Mouse (Mus musculus) stomach, postnatal 0 days (tissue): ENCODE data around the gene Unc119b. TPM values are rescaled to one million over a fixed set of nuclear protein-coding genes. Genes with fewer than 3 reads are reported as not detected.

Experiments
- ATAC-seq: fragments of 200-750 bp; cut with Nextera tagmentation; 2 replicates; pipeline ENCODE4 v1.8.0; 2017; ENCODE audit not compliant: low FRiP score, low TSS enrichment
- DNase-seq: peaks from one replicate; pipeline ENCODE4 v3.0.0-alpha.2; 2016; ENCODE audit warnings: low spot score
- H3K27ac ChIP-seq: fragments of 300-500 bp; sonication (generic); replicated peaks from 2 replicates; pipeline ENCODE4 v1.5.1; 2014; ENCODE audit warnings: mild to moderate bottlenecking, control low read depth
- H3K27me3 ChIP-seq: fragments of 300-500 bp; sonication (generic); 2 replicates; pipeline ENCODE4 v1.6.1; 2014; ENCODE audit warnings: low read length; ENCODE audit not compliant: control insufficient read depth, insufficient read depth
- H3K36me3 ChIP-seq: fragments of 300-500 bp; sonication (generic); 2 replicates; pipeline ENCODE4 v1.6.1; 2014; ENCODE audit warnings: low read length, mixed read lengths; ENCODE audit not compliant: control insufficient read depth, insufficient read depth
- H3K4me1 ChIP-seq: fragments of 300-500 bp; sonication (generic); replicated peaks from 2 replicates; pipeline ENCODE4 v1.6.1; 2014; ENCODE audit warnings: antibody characterized with exemption; ENCODE audit not compliant: control insufficient read depth, insufficient read depth
- H3K4me2 ChIP-seq: fragments of 300-500 bp; sonication (generic); replicated peaks from 2 replicates; pipeline ENCODE4 v1.6.1; 2014; ENCODE audit warnings: low read depth, mild to moderate bottlenecking, control low read depth, moderate library complexity
- H3K4me3 ChIP-seq: fragments of 300-500 bp; sonication (generic); 2 replicates; pipeline ENCODE4 v1.5.1; 2014; ENCODE audit warnings: low read depth, low read length, control low read depth
- H3K9ac ChIP-seq: fragments of 300-500 bp; sonication (generic); 2 replicates; pipeline ENCODE4 v1.6.1; 2014; ENCODE audit warnings: mild to moderate bottlenecking, low read length, control low read depth, mixed read lengths
- H3K9me3 ChIP-seq: fragments of 300-500 bp; sonication (generic); 2 replicates; pipeline ENCODE4 v1.6.1; 2016; ENCODE audit warnings: low read length; ENCODE audit not compliant: control insufficient read depth
- CTCF ChIP-seq: IDR thresholded peaks from 2 replicates; pipeline ENCODE4 v1.5.1; 2016; ENCODE audit warnings: antibody characterized with exemption, low read depth, mild to moderate bottlenecking, moderate library complexity
- EP300 ChIP-seq: optimal IDR thresholded peaks from 2 replicates; pipeline ENCODE3; 2016; ENCODE audit warnings: antibody characterized with exemption
- whole genome bisulfite sequencing: fragments of 180-500 bp; shearing (Covaris S2); extraction: QIAGEN DNeasy Blood & Tissue Kit; methylation state at CpG from one replicate; pipeline ENCODE4 v1.1.7; 2014; 5-methylcytosine and 5-hydroxymethylcytosine counted together
- polyA plus RNA-seq: library from polyadenylated mRNA; unstranded; fragments of >200 nt; fragmentation: Nextera tagmentation; extraction: Ambion mirVana; gene quantifications from 2 replicates; pipeline ENCODE4 v1.2.1, GENCODE M21; 2015

The Unc119b gene
- polyA plus RNA-seq, 1 experiment from 2014 or later = 12.9 TPM

DNA sequence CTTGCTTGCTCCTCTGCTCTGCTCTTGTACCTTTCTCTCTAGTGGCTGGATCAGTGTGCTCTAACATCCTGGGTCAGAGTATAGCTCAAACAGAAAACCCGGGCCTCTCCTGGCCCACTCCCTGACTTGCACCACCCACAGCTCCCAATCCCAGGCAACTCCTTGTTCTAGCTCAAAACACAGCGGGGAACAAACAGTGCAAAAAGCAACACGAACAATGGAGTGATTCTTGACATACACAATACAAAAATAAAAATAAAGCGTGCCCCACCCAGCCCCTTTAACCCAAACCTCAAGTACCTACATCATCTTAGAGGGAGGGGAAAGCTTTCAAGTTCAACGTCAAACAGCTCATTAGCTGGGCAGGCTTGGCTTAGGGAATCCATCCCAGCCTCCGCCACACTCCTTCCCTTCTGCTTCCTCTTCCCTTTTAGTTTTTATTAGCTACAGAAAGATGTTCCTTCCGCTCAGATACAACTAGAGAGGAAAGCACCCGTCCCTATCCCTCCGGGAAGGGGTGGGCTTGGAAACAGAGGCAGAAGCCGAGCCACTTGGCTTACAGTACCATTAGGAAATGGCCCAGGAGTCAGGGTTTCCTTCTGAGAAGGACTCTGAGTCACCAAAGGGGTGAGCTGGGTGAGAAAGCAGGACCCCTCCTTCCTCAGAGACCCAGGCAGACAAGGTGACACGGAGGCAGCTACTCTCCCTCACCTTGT is 10.6 kb upstream of the Unc119b start:
- Histone ChIP-seq H3K9ac (no peak overlapping the region), H3K4me1 (no peaks in the 10 kb centered on the region), H3K27me3 (no peaks in the 10 kb centered on the region), H3K27ac (no peak overlapping the region), H3K4me3 (no peak overlapping the region), H3K9me3 (no peaks in the 10 kb centered on the region), H3K4me2 (no peak overlapping the region), H3K36me3 (peaks cover 22% of the 10 kb centered on the region)
- WGBS = 70% methylated on average over 11 of the region's 11 CpGs
- TF ChIP-seq EP300 = no peak
- no peak for DNase-seq
- ATAC-seq = no peak

DNA sequence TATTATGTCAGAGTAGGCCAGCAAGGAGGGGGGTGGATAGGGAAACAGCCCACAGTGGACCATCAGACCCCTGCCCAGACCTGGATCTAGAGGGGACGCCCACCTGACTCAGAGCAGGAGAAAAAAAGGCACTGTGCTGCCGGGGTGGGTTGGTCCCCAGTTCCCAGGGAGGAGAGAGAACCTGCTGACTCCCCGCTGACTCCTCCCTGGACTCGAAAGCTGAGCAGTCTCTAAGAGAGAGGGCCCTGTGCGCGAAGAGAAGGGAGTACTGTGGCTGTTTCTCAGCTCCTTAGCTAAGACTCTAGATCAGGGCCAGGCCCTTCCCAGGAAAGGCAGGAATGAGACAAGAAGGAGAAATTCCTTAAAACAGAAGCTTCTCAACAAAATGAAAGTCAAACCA is 9.7 kb upstream of the Unc119b start:
- H3K27me3 ChIP-seq = no peaks in the 10 kb centered on the region
- WGBS = 71% methylated on average over 6 of the region's 6 CpGs
- H3K27ac ChIP-seq = 0 out of 2 replicates have a peak overlapping the region, but pooled peaks have one; percentile 8
- ATAC-seq (no peak), DNase-seq (no peak)
- no peaks in the 10 kb centered on the region for H3K9me3 ChIP-seq
- no peak overlapping the region for H3K9ac ChIP-seq
- no peak overlapping the region for H3K4me2 ChIP-seq
- peaks cover 16% of the 10 kb centered on the region for H3K36me3 ChIP-seq
- no peaks in the 10 kb centered on the region for H3K4me1 ChIP-seq
- H3K4me3 ChIP-seq = no peak overlapping the region
- TF ChIP-seq EP300 = no peak
- TF ChIP-seq CTCF = no peak

DNA sequence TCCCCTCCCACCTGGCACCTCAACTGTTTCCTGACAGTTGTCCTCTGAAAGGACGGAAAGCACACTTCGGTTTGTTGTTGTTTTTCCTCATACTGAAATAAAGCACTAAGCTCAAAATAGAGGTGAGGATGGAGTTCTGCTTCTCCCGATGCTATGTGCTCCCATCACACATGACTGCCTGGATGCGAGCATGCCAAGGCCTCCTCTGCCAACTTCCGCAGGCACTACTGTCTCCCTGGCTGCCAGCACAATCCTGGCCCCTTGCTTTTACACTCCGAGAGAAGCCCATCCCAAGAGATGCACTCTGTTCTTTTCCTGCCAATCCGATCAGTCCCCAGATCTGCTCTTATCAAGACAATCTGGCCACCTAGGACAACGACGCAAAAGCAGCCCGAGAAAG is 8.8 kb upstream of the Unc119b start:
- no peak overlapping the region for H3K27ac ChIP-seq
- H3K4me2 ChIP-seq = no peak overlapping the region
- peaks cover 13% of the 10 kb centered on the region; the same call in 1 of the 2 replicates for H3K36me3 ChIP-seq
- H3K27me3 ChIP-seq = no peaks in the 10 kb centered on the region
- TF ChIP-seq CTCF = no peak
- no peak for TF ChIP-seq EP300
- H3K9ac ChIP-seq = no peak overlapping the region
- no peak overlapping the region for H3K4me3 ChIP-seq
- 76% methylated on average over 10 of the region's 10 CpGs for WGBS
- no peaks in the 10 kb centered on the region for H3K9me3 ChIP-seq
- no peak for DNase-seq
- no peak for ATAC-seq
- H3K4me1 ChIP-seq = no peaks in the 10 kb centered on the region

DNA sequence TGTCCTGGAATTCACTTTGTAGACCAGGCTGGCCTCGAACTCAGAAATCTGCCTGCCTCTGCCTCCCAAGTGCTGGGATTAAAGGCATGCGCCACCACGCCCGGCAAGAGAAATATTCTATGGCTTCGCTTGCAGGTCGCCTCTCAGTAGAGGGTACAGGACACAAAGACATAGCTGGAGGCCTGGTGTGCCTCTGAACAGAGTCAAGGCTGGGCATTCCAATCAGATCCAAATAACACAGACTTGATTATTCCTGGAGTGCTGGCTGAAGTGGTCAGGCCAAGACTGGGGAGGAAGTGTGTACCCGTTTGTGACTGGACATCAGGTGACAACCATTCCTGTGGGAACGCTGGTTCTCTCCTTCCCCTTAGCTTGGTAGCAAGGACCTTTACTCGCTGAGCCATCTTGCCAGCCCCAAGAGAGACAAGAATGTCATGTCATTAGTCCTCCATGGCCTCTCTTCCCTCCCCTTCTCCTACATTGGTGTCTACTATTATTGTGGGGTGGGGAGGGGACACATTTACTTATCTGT is 7.5 kb upstream of the Unc119b start:
- H3K4me1 ChIP-seq = no peaks in the 10 kb centered on the region
- TF ChIP-seq EP300 (no peak), CTCF (no peak)
- H3K36me3 ChIP-seq = peaks cover under 1% of the 10 kb centered on the region; the same call in 1 of the 2 replicates
- no peak overlapping the region for H3K27ac ChIP-seq
- H3K27me3 ChIP-seq = no peaks in the 10 kb centered on the region
- no peaks in the 10 kb centered on the region for H3K9me3 ChIP-seq
- H3K4me3 ChIP-seq = no peak overlapping the region
- ATAC-seq (no peak), DNase-seq (no peak)
- 91% methylated on average over 9 of the region's 9 CpGs for WGBS
- no peak overlapping the region for H3K4me2 ChIP-seq
- no peak overlapping the region for H3K9ac ChIP-seq

DNA sequence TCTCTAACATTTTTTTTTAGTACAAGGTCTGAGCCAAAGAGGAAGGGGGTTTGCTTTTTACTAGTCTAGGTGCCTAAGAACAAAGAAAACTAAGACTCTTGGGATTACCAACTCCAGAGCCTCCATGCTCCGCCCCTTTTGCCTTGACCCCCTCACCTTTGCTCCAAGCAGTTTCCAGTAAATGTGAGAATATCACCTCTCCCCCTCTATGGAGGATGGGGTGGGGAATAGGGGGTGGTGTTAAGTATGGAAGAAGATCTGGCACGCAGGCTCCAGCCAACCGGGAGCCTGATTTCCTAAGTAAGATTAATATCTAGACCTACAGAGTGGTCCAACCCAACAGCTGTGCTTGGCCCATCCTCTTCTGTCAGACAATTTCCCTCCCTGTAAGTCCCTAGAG is 6.0 kb upstream of the Unc119b start:
- Histone ChIP-seq H3K4me1 (no peaks in the 10 kb centered on the region), H3K9ac (no peak overlapping the region), H3K27me3 (no peaks in the 10 kb centered on the region), H3K4me3 (no peak overlapping the region), H3K4me2 (no peak overlapping the region), H3K36me3 (no peaks in the 10 kb centered on the region), H3K27ac (no peak overlapping the region), H3K9me3 (no peaks in the 10 kb centered on the region)
- DNase-seq = no peak
- no peak for ATAC-seq
- 41% methylated on average over 3 of the region's 3 CpGs for WGBS
- no peak for TF ChIP-seq CTCF

DNA sequence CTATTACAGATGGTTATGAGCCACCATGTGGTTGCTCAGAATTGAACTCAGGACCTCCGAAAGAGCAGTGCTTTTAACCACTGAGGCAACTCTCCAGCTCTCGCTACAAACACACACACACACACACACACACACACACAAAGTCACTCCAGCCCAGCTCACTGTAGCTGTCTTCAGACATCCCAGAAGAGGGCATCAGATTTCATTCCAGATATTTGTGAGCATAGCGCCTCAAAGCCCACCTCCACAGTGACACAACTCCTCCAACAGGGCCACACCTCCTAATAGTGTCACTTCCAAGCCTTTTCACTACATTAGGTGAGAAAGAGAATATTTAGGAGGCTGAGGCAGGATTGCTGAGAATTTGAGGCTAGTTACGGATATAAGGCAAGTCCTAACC is 4.3 kb upstream of the Unc119b start:
- no peak for DNase-seq
- Histone ChIP-seq H3K36me3 (no peaks in the 10 kb centered on the region), H3K9me3 (no peaks in the 10 kb centered on the region), H3K9ac (no peak overlapping the region), H3K4me2 (no peak overlapping the region), H3K27me3 (no peaks in the 10 kb centered on the region), H3K27ac (no peak overlapping the region), H3K4me3 (no peak overlapping the region), H3K4me1 (no peaks in the 10 kb centered on the region)
- 59% methylated on average over 4 of the region's 4 CpGs for WGBS
- TF ChIP-seq EP300 (no peak), CTCF (peak; percentile 15; the same call in 1 of the 2 replicates)
- ATAC-seq = no peak
